Mouse (Mus musculus) retina, embryonic 14.5 days (tissue): ENCODE results near the gene Coch.
"Not testable (repeated sequence)": the region's sequence is repeated elsewhere in the genome, so short reads cannot be mapped to it uniquely, and the experiment has no call there.

Source experiments
- DNase-seq: peaks from one replicate; pipeline ENCODE4 v3.0.0-alpha.2; 2015; ENCODE audit warnings: low spot score

Coch gene

GRCm38 (mm10) chr12:51641871-51642270 lies 48.7 kb downstream of the Coch start:
- DNase-seq, result no peak

- not testable (repeated sequence) for DNase-seq
Observed at GRCm38 (mm10) chr12:51649401-51649800, 56.3 kb downstream of the Coch start.
